Mouse (Mus musculus): ENCODE measurements around the gene 1600002K03Rik. TPM values are rescaled to one million over a fixed set of nuclear protein-coding genes. Genes with fewer than 3 reads are reported as not detected.

1600002K03Rik gene
- polyA plus RNA-seq, 1 experiment from 2014 or later = 14.3 TPM

DNA sequence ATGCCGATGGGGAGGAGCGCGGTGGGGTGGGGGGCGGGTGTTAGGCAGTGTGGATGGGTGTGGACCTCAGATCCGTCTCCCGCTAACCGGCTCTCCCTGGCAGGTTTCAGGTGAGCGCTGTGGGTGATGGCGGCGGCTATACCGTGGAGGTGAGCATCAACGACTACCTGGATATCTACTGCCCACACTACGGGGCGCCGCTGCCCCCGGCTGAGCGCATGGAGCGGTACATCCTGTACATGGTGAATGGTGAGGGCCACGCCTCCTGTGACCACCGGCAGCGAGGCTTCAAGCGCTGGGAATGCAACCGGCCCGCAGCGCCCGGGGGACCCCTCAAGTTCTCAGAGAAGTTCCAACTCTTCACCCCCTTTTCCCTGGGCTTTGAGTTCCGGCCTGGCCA is 13.9 kb downstream of the 1600002K03Rik start:
- 31% methylated on average over 27 of the region's 27 CpGs for WGBS
- no peak for ATAC-seq (ENCODE audit: low FRiP score)
- peaks cover 24% of the 10 kb centered on the region for H3K4me1 ChIP-seq
- H3K4me2 ChIP-seq = no peak overlapping the region
- H3K27me3 ChIP-seq (replicated peaks) = 0 out of 2 replicates have a peak, but pooled peaks cover 3% of the 10 kb centered on the region
- H3K36me3 ChIP-seq = peaks cover 24% of the 10 kb centered on the region
- no peaks in the 10 kb centered on the region for H3K9me3 ChIP-seq (replicated peaks)
- no peak overlapping the region for H3K9ac ChIP-seq (replicated peaks)
- no peak overlapping the region for H3K27ac ChIP-seq (replicated peaks)
- no peak overlapping the region for H3K4me3 ChIP-seq (replicated peaks)

DNA sequence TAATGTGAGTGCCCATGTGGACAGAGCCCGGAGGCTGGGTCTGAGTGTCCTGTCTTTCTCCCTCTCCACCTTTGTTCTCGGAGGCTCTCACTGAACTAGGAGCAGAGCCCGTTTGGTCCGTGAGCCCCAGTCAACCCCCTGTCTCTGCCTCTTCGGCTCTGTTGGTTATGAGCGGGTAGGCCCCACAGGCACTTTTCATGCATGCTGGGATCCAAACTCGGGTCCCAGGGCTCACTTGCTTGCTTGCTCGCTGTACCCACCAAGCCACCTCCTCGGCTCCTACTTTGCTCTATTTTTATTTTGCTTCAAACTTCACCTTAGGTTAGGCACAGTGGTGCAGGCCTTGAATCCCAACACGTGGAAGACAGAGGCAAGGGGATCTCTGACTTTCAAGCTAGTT is 15.0 kb downstream of the 1600002K03Rik start:
- H3K27ac ChIP-seq (replicated peaks) = no peak overlapping the region

DNA sequence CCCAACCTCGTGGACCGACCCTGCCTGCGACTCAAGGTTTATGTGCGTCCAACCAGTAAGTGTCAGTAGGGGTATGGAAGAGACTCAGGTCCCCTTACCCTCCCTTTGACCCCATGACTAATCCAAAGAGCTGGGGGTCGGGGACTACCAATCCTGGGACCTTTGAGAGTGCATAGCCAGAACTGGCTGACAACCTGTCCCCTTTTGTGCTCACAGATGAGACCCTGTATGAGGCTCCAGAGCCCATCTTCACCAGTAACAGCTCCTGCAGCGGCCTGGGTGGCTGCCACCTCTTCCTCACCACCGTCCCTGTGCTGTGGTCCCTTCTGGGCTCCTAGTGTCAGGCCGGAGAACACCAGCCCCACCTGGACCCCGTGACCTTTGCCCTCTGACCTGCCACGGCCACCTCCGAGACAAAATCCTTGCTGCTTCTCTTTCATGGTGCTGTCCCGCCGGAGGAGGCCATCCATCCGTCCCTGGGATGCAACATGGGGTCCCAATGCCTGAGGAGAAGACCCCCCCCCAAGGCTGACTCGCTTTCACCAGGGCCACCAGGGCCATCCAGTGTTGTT is 15.8 kb downstream of the 1600002K03Rik start:
- Histone ChIP-seq H3K9ac (replicated peaks) (no peak overlapping the region), H3K4me3 (replicated peaks) (no peak overlapping the region), H3K27ac (replicated peaks) (no peak overlapping the region), H3K36me3 (peaks cover 20% of the 10 kb centered on the region), H3K9me3 (replicated peaks) (no peaks in the 10 kb centered on the region), H3K4me2 (no peak overlapping the region), H3K4me1 (peaks cover 15% of the 10 kb centered on the region), H3K27me3 (replicated peaks) (0 out of 2 replicates have a peak, but pooled peaks cover 3% of the 10 kb centered on the region)
- ATAC-seq (ENCODE audit: low FRiP score) = no peak
- WGBS = 76% methylated on average over 15 of the region's 15 CpGs

More for the DNA sequence above, 15.0 kb downstream of the 1600002K03Rik start:
- WGBS = 90% methylated on average over 10 of the region's 10 CpGs
- Histone ChIP-seq H3K27me3 (replicated peaks) (0 out of 2 replicates have a peak, but pooled peaks cover 3% of the 10 kb centered on the region), H3K4me2 (no peak overlapping the region), H3K9me3 (replicated peaks) (no peaks in the 10 kb centered on the region), H3K4me1 (peaks cover 15% of the 10 kb centered on the region), H3K9ac (replicated peaks) (no peak overlapping the region), H3K36me3 (peaks cover 20% of the 10 kb centered on the region), H3K4me3 (replicated peaks) (no peak overlapping the region)
- ATAC-seq (ENCODE audit: low FRiP score) = no peak

DNA sequence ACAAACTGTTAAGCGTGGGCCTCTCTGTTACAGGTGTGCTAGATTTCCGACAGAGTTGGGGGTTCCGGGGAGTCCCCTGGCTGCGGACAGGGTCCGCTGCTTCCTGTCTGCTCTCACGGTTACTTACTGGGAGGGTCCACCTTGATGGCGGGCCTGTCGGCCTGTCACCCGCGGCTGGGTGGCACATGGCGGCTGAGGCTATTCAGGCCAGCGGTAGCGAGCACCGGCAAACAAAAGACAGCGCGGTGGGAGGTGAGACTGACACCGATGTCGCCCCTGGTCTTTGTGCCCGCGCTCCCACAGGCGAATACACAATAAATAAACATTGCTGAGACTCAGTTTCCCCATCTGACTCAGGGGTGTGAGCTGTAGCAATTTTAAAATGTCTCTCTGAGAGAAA is 17.3 kb downstream of the 1600002K03Rik start:
- H3K27ac ChIP-seq (replicated peaks) = peak overlapping the region; percentile 73
- H3K36me3 ChIP-seq = peaks cover 20% of the 10 kb centered on the region
- H3K4me2 ChIP-seq = peak overlapping the region; percentile 57
- H3K9ac ChIP-seq (replicated peaks) = peak overlapping the region; percentile 33
- H3K4me1 ChIP-seq = peaks cover 15% of the 10 kb centered on the region
- no peaks in the 10 kb centered on the region for H3K9me3 ChIP-seq (replicated peaks)
- H3K4me3 ChIP-seq (replicated peaks) = peak overlapping the region; percentile 35
- WGBS = 5% methylated on average over 21 of the region's 21 CpGs
- ATAC-seq (ENCODE audit: low FRiP score) = no peak
- 0 out of 2 replicates have a peak, but pooled peaks cover 3% of the 10 kb centered on the region for H3K27me3 ChIP-seq (replicated peaks)

DNA sequence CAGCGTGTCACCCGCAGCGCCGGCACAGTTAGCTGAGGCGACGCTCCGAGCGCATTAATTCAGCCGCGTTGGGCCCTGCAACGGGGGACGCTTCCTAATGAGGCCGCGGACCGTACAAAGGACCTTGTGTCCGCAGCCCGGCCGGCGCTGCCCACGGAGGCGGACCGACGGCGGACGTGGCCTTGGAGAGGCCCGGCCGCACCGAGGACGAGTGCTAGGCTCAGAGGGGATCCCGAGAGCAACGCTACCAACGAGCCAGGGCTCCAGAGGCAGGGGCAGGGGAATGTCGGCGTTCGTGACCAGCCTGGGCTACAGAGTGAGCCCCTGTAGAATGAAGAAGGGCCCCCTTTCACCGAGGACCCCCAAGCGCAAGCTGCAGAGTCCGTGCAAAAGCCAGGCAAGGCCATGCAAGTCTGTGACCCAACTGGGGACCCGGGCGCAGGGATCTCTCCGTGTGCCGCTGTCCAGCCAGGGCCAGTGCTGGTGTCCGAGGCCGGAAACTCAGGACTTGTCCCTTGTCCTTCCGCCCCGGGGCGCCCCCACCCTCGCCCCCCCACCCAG is 17.8 kb downstream of the 1600002K03Rik start:
- WGBS = under 1% methylated on average over 47 of the region's 48 CpGs
- peak overlapping the region; percentile 33 for H3K9ac ChIP-seq (replicated peaks)
- peak; percentile 36; the same call in 1 of the 2 replicates for ATAC-seq (ENCODE audit: low FRiP score)
- H3K27ac ChIP-seq (replicated peaks) = peak overlapping the region; percentile 73
- 0 out of 2 replicates have a peak, but pooled peaks cover 3% of the 10 kb centered on the region for H3K27me3 ChIP-seq (replicated peaks)
- peaks cover 15% of the 10 kb centered on the region for H3K4me1 ChIP-seq
- peaks cover 20% of the 10 kb centered on the region for H3K36me3 ChIP-seq
- no peaks in the 10 kb centered on the region for H3K9me3 ChIP-seq (replicated peaks)
- peak overlapping the region; percentile 57 for H3K4me2 ChIP-seq
- peak overlapping the region; percentile 35 for H3K4me3 ChIP-seq (replicated peaks)

DNA sequence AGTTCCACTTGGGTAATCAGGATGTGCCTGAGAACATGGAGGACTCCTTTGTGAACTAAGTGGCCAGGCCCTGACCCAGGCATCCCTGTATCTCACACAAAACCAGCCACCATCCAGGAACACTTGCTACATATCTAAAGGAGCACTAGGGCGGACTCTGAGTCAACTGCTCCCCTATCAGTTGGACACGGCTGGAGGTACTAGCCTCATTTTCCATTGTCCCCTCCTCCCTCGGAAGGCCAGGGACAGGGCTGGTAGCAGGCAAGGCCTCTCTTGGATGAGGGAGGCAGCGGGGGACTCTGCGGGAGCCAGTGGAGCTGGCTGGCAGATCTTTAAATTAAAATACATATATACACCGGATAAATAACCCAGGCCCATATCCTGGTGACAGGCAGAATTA is 21.2 kb downstream of the 1600002K03Rik start:
- Histone ChIP-seq H3K27me3 (replicated peaks) (0 out of 2 replicates have a peak, but pooled peaks cover 3% of the 10 kb centered on the region), H3K9me3 (replicated peaks) (no peaks in the 10 kb centered on the region), H3K27ac (replicated peaks) (no peak overlapping the region), H3K9ac (replicated peaks) (no peak overlapping the region), H3K4me1 (peaks cover 15% of the 10 kb centered on the region), H3K4me3 (replicated peaks) (no peak overlapping the region), H3K4me2 (no peak overlapping the region), H3K36me3 (peaks cover 3% of the 10 kb centered on the region; the same call in 1 of the 2 replicates)
- WGBS = 74% methylated on average over 6 of the region's 6 CpGs
- no peak for ATAC-seq (ENCODE audit: low FRiP score)

DNA sequence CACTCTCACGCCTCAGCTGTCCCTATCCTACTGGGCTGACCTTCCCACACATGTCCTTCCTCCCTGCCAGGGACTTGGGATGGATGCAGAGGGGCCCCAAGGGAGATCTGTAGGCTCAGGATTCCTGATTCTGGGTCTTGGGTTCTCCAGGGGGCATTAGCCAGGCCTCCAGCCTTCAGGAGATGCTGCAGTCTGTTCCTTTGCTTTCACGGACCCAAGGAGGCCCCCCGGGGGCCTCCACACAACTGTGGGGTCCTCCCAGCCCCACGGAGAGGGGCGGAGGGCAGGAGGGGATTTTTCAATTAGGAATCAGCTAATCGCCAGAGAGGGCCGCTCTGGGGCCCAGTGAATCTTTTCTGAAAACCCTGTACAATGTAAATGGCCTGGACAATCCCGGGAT is 21.7 kb downstream of the 1600002K03Rik start:
- Histone ChIP-seq H3K27ac (replicated peaks) (no peak overlapping the region), H3K4me2 (no peak overlapping the region), H3K36me3 (no peaks in the 10 kb centered on the region), H3K4me3 (replicated peaks) (no peak overlapping the region), H3K4me1 (peaks cover 16% of the 10 kb centered on the region), H3K9me3 (replicated peaks) (no peaks in the 10 kb centered on the region), H3K9ac (replicated peaks) (no peak overlapping the region), H3K27me3 (replicated peaks) (no peaks in the 10 kb centered on the region)
- ATAC-seq (ENCODE audit: low FRiP score) = no peak
- WGBS = 54% methylated on average over 8 of the region's 8 CpGs

DNA sequence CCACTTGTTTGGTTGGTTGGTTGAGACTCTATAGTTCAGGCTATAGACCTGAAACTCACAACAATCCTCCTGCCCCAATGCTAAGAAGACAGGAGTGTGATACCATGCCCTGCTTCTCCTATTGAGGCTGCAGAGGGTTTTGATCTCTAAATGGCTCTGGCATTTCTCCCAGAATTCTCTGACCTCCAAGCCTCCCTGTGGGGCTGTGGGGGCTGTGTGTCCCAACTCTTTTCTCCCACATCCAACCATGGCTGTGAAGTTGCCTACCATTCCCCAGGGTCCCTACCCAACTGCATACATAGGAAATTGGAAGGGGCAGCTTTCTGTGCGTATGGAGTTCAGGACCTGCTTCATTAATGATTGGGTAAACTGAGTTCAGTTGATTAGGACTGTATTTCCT is 23.4 kb downstream of the 1600002K03Rik start:
- 93% methylated on average over 1 of the region's 1 CpGs for WGBS

DNA sequence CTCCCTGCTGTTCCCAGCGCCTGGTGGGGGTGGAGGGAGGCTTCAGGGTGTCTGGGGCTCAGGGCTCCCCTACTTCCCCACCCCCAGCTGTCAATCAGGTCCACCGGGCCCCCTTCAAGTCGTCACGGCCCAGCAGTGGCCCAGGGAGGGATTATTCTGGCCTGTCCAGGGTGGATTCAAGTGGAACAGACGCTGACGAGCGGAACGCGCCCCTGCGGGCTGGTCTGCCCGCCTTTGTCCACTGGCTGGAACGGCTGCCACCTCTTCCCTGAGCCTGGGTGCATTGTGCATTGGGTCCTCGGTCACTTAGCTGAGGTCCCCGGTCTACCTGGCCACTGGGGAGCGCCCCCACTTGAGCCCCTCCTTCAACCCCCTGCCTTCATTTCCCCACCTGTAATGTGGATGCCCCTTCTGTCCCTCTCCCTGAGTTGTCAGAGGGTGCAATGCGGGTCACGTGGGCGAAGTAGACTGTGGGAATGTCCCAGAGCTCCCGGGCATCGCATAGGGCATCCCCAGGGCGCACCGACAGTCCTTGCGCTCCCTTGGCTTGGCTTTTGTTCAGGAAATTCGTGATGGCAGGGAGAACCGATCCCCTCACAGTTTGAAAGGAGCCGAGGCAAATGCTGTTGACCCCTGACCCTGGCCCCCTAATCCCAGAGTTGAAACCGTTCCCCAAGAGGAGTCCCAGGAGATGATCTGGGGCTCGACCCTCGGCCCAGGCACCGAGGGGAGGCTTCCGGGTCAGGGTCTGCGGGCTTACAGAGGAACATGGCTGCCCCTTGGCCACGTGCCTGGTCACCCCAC is 24.2 kb downstream of the 1600002K03Rik start:
- Histone ChIP-seq H3K4me3 (replicated peaks) (no peak overlapping the region), H3K36me3 (no peaks in the 10 kb centered on the region), H3K27ac (replicated peaks) (no peak overlapping the region), H3K4me1 (0 out of 2 replicates have a peak, but pooled peaks cover 3% of the 10 kb centered on the region), H3K9ac (replicated peaks) (no peak overlapping the region), H3K27me3 (replicated peaks) (no peaks in the 10 kb centered on the region), H3K4me2 (no peak overlapping the region), H3K9me3 (replicated peaks) (no peaks in the 10 kb centered on the region)
- WGBS = 71% methylated on average over 33 of the region's 33 CpGs
- no peak for ATAC-seq (ENCODE audit: low FRiP score)

More for the DNA sequence above, 23.4 kb downstream of the 1600002K03Rik start:
- Histone ChIP-seq H3K4me1 (0 out of 2 replicates have a peak, but pooled peaks cover 3% of the 10 kb centered on the region), H3K27ac (replicated peaks) (no peak overlapping the region), H3K27me3 (replicated peaks) (no peaks in the 10 kb centered on the region), H3K9ac (replicated peaks) (no peak overlapping the region), H3K4me3 (replicated peaks) (no peak overlapping the region), H3K9me3 (replicated peaks) (no peaks in the 10 kb centered on the region), H3K36me3 (no peaks in the 10 kb centered on the region), H3K4me2 (no peak overlapping the region)
- no peak for ATAC-seq (ENCODE audit: low FRiP score)

DNA sequence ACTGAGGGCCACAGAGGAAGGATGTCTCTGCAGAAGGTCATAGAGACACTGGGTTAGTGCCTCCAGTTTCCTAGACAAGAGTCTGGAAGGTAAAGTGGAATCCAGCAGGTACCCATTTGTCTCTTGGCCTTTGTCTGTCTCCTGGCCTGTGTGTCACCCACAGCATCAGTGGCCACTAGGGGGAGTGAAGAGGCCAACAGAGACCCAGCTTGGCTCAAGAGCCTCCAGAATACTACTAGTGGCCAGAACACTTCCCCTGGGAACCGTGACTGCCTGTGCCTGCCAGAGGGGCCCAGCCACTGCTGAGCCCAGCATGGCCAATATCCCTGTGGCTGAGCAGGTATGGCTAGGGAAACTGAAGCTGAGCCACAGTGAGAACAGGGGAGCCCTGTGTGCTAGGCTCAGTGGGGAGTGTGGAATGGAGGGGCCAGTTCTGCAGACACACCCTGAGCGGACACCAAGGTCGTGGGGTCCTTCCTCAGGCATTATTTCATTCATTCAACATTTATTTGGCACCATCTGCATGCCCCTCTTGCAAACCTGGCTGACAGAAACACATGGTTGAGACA is 26.8 kb downstream of the 1600002K03Rik start:
- no peaks in the 10 kb centered on the region for H3K27me3 ChIP-seq (replicated peaks)
- H3K27ac ChIP-seq (replicated peaks) = no peak overlapping the region
- H3K9me3 ChIP-seq (replicated peaks) = no peaks in the 10 kb centered on the region
- H3K4me1 ChIP-seq = 0 out of 2 replicates have a peak, but pooled peaks cover 3% of the 10 kb centered on the region
- no peaks in the 10 kb centered on the region for H3K36me3 ChIP-seq
- 50% methylated on average over 3 of the region's 3 CpGs for WGBS
- no peak overlapping the region for H3K4me3 ChIP-seq (replicated peaks)
- H3K9ac ChIP-seq (replicated peaks) = no peak overlapping the region
- no peak overlapping the region for H3K4me2 ChIP-seq
- ATAC-seq (ENCODE audit: low FRiP score) = peak; percentile 67

DNA sequence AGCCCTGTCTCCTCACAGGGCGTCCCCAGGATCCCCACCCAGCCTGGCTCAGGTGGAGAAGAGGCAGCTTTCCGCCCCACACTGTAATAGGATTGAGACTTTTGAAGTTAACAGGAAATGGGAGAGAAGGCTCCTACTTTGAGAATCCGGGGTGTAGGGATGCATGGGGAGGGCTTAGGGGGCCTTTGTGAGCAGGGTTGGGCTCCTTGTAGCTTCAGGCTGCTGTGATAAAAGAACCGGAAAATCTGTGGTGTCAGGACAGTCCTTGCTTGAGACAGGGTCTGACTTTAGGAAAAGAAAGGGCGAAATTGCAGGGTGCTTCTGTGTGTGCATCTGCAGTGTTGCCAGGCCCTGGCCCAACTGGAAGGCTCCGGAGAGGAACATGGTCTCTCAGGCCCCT is 27.7 kb downstream of the 1600002K03Rik start:
- Histone ChIP-seq H3K9me3 (replicated peaks) (no peaks in the 10 kb centered on the region), H3K4me2 (no peak overlapping the region), H3K4me3 (replicated peaks) (no peak overlapping the region), H3K27ac (replicated peaks) (no peak overlapping the region), H3K9ac (replicated peaks) (no peak overlapping the region), H3K36me3 (no peaks in the 10 kb centered on the region), H3K4me1 (0 out of 2 replicates have a peak, but pooled peaks cover 3% of the 10 kb centered on the region), H3K27me3 (replicated peaks) (no peaks in the 10 kb centered on the region)
- no peak for ATAC-seq (ENCODE audit: low FRiP score)
- 83% methylated on average over 6 of the region's 6 CpGs for WGBS

Data from neural tube, embryonic 15.5 days (tissue).